Mouse (Mus musculus) forebrain, embryonic 12.5 days (tissue): Measurements from ENCODE around the gene Zfp768. TPM values are rescaled to one million over a fixed set of nuclear protein-coding genes. Genes with fewer than 3 reads are reported as not detected.
A peak's percentile ranks its signal among the peaks of the same experiment; 100 is the strongest.
"Not testable (repeated sequence)": the region's sequence is repeated elsewhere in the genome, so short reads cannot be mapped to it uniquely, and the experiment has no call there.

Experiments used
- ATAC-seq: fragments of 200-750 bp; cut with Nextera tagmentation; 2 replicates; pipeline ENCODE4 v1.8.0; 2017; ENCODE audit warnings: moderate TSS enrichment; ENCODE audit not compliant: low FRiP score
- H3K27ac ChIP-seq: fragments of 300-500 bp; sonication (generic); 2 replicates; pipeline ENCODE4 v1.5.1; 2016; ENCODE audit warnings: mild to moderate bottlenecking
- H3K27me3 ChIP-seq: fragments of 300-500 bp; sonication (generic); 2 replicates; pipeline ENCODE4 v1.6.1; 2016; ENCODE audit warnings: mild to moderate bottlenecking
- H3K36me3 ChIP-seq: fragments of 300-500 bp; sonication (generic); replicated peaks from 2 replicates; pipeline ENCODE4 v1.6.1; 2016; ENCODE audit warnings: mild to moderate bottlenecking
- H3K4me1 ChIP-seq: fragments of 300-500 bp; sonication (generic); 2 replicates; pipeline ENCODE4 v1.6.1; 2016
- H3K4me2 ChIP-seq: fragments of 300-500 bp; sonication (generic); 2 replicates; pipeline ENCODE4 v1.6.1; 2016; ENCODE audit warnings: mild to moderate bottlenecking, moderate library complexity
- H3K4me3 ChIP-seq: fragments of 300-500 bp; sonication (generic); replicated peaks from 2 replicates; pipeline ENCODE4 v1.5.1; 2016; ENCODE audit warnings: mild to moderate bottlenecking
- H3K9ac ChIP-seq: fragments of 300-500 bp; sonication (generic); 2 replicates; pipeline ENCODE4 v1.6.1; 2016; ENCODE audit warnings: mild to moderate bottlenecking
- H3K9me3 ChIP-seq: fragments of 300-500 bp; sonication (generic); 2 replicates; pipeline ENCODE4 v1.6.1; 2016
- WGBS: fragments of 180-500 bp; shearing (Covaris S2); methylation state at CpG from one replicate; pipeline ENCODE4 v1.1.7; 2016; 5-methylcytosine and 5-hydroxymethylcytosine counted together
- polyA plus RNA-seq: library from polyadenylated mRNA; unstranded; fragments of >200 nt; fragmentation: Nextera tagmentation; extraction: Ambion mirVana; gene quantifications from 2 replicates; pipeline ENCODE4 v1.2.1, GENCODE M21; 2016

The Zfp768 gene
- 16.3 and 18.4 TPM in 2 replicates for polyA plus RNA-seq

- H3K4me3 ChIP-seq: peak within 1 kb of the TSS; percentile 87
- peak within 1 kb of the TSS; percentile 93 for H3K9ac ChIP-seq
- 0 out of 2 replicates have a peak, but pooled peaks cover 4% of the 10 kb centered on the region for H3K27me3 ChIP-seq
- WGBS: under 1% methylated on average over 66 of the region's 76 CpGs
- H3K36me3 ChIP-seq: peaks cover 29% of the 10 kb centered on the region
- H3K4me1 ChIP-seq: peaks cover 19% of the 10 kb centered on the region
- H3K9me3 ChIP-seq: no peaks in the 10 kb centered on the region
- H3K27ac ChIP-seq: peak within 1 kb of the TSS; percentile 83
- peak within 1 kb of the TSS; percentile 87 for H3K4me2 ChIP-seq
- ATAC-seq: peak; percentile 93
Observed at GRCm38 (mm10) chr7:127345512-127346325, at the start of gene Zfp768. TSS of gene Zfp768 (minus strand) at chr7:127345589.

GRCm38 (mm10) chr7:127393944-127394333, 48.5 kb upstream of the Zfp768 start:
- Histone ChIP-seq H3K4me3 (peak overlapping the region; percentile 70), H3K4me1 (peaks cover 15% of the 10 kb centered on the region), H3K27ac (peak overlapping the region; percentile 47; the same call in 1 of the 2 replicates), H3K9me3 (no peaks in the 10 kb centered on the region), H3K36me3 (peaks cover 14% of the 10 kb centered on the region), H3K27me3 (peaks cover 3% of the 10 kb centered on the region; the same call in 1 of the 2 replicates), H3K4me2 (peak overlapping the region; percentile 79), H3K9ac (peak overlapping the region; percentile 86)
- peak; percentile 3; the same call in 1 of the 2 replicates for ATAC-seq
- WGBS: 29% methylated on average over 7 of the region's 7 CpGs

- 2% methylated on average over 45 of the region's 45 CpGs for WGBS
- ATAC-seq: peak; percentile 95
Observed at GRCm38 (mm10) chr7:127393157-127393943, 48.0 kb upstream of the Zfp768 start, which contains the start of gene E430018J23Rik. TSS of gene E430018J23Rik (minus strand) at chr7:127393629.

GRCm38 (mm10) chr7:127392251-127392824, 46.9 kb upstream of the Zfp768 start:
- Histone ChIP-seq H3K27me3 (no peaks in the 10 kb centered on the region; the same call in 1 of the 2 replicates), H3K4me2 (peak overlapping the region; percentile 79), H3K9me3 (no peaks in the 10 kb centered on the region), H3K27ac (no peak overlapping the region), H3K36me3 (peaks cover 14% of the 10 kb centered on the region), H3K4me1 (peaks cover 15% of the 10 kb centered on the region), H3K4me3 (peak overlapping the region; percentile 70), H3K9ac (peak overlapping the region; percentile 86; the same call in 1 of the 2 replicates)
- WGBS: 82% methylated on average over 8 of the region's 8 CpGs
- ATAC-seq: no peak

More at GRCm38 (mm10) chr7:127393157-127393943, 48.0 kb upstream of the Zfp768 start, which contains the start of gene E430018J23Rik:
- peak within 1 kb of the TSS; percentile 70 for H3K4me3 ChIP-seq
- H3K4me1 ChIP-seq: peaks cover 15% of the 10 kb centered on the region
- H3K27ac ChIP-seq: peak within 1 kb of the TSS; percentile 75
- H3K36me3 ChIP-seq: peaks cover 14% of the 10 kb centered on the region
- H3K9me3 ChIP-seq: no peaks in the 10 kb centered on the region
- peaks cover 3% of the 10 kb centered on the region; the same call in 1 of the 2 replicates for H3K27me3 ChIP-seq
- H3K4me2 ChIP-seq: peak within 1 kb of the TSS; percentile 79
- H3K9ac ChIP-seq: peak within 1 kb of the TSS; percentile 86

DNA sequence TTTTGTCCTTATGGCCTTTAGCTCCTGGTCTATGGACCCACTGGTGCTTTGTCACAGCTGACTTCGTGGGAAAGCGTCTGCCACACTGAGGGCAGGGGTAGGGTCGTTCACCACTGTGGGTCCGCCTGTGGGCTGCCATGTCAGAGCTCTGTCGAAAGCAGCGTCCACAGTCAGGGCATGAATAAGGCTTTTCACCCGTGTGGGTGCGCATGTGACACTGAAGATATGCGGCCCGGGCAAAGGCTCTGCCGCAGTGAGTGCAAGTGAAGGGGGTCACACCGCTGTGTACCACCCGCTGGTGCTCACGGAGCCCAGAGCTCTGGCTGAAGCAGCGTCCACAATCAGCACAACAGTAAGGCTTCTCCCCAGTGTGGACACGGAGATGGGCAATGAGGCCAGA, 46.1 kb upstream of the Zfp768 start:
- peaks cover 14% of the 10 kb centered on the region for H3K36me3 ChIP-seq
- no peak overlapping the region for H3K27ac ChIP-seq
- ATAC-seq: no peak
- H3K9ac ChIP-seq: no peak overlapping the region
- no peaks in the 10 kb centered on the region for H3K9me3 ChIP-seq
- peaks cover 16% of the 10 kb centered on the region for H3K4me1 ChIP-seq
- no peaks in the 10 kb centered on the region; the same call in 1 of the 2 replicates for H3K27me3 ChIP-seq
- H3K4me3 ChIP-seq: no peak overlapping the region
- H3K4me2 ChIP-seq: no peak overlapping the region
- 94% methylated on average over 16 of the region's 16 CpGs for WGBS

GRCm38 (mm10) chr7:127390306-127390705, 44.9 kb upstream of the Zfp768 start:
- no peaks in the 10 kb centered on the region for H3K9me3 ChIP-seq
- ATAC-seq: no peak

GRCm38 (mm10) chr7:127388201-127388600, 42.8 kb upstream of the Zfp768 start:
- not testable (repeated sequence) for H3K27ac ChIP-seq, H3K9ac ChIP-seq, ATAC-seq, H3K9me3 ChIP-seq, H3K4me2 ChIP-seq, H3K27me3 ChIP-seq, H3K4me3 ChIP-seq
- Histone ChIP-seq H3K36me3 (peaks cover 29% of the 10 kb centered on the region), H3K4me1 (peaks cover 15% of the 10 kb centered on the region)

More at GRCm38 (mm10) chr7:127390306-127390705, 44.9 kb upstream of the Zfp768 start:
- no peak overlapping the region for H3K9ac ChIP-seq
- H3K4me3 ChIP-seq: no peak overlapping the region
- H3K27ac ChIP-seq: no peak overlapping the region
- H3K27me3 ChIP-seq: no peaks in the 10 kb centered on the region
- peaks cover 22% of the 10 kb centered on the region for H3K4me1 ChIP-seq
- H3K4me2 ChIP-seq: no peak overlapping the region
- WGBS: 81% methylated on average over 7 of the region's 7 CpGs
- peaks cover 15% of the 10 kb centered on the region for H3K36me3 ChIP-seq

DNA sequence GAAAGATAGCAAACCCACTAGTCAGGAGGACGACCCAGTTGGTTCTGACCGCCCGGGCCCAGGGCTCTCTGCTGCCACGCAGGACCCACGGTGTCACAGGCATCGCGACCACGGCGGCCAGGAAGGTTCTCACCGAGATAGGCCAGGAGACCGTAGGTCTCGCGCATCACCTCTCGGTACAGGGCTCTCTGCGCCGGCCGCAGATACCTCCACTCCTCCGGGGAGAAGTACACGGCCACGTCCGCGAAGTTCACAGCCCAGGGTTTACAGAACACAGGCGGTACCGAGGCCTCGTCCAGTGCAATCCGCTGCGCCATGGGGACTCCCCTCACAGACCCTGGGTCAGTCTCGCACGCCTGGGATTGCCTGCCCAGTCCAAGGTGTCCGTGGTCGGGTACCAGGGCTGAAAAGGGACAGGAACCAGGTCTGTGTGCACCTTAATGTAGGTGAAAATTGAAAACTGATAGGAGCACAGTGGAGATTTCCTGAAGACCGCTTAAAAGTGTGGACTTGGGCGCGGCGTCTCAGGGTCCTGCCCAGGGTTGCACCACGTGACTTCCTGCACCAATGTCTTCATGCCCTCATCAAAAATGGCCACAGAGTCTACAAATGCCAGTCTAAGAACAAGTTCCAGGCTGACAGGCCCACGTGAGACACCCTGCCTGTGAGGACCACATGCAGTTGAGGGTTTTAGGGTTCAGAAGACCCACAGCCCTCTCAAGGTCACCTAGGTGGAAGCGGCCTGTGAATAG, 41.4 kb upstream of the Zfp768 start, which contains the start of gene 9130019O22Rik:
Gene 9130019O22Rik (minus strand): TSS at position 526 of the 752 bp plus-strand sequence.
- ATAC-seq: peak; percentile 92
- Histone ChIP-seq H3K9me3 (no peaks in the 10 kb centered on the region), H3K4me3 (peak within 1 kb of the TSS; percentile 49), H3K9ac (peak within 1 kb of the TSS; percentile 66), H3K36me3 (peaks cover 35% of the 10 kb centered on the region), H3K4me1 (peaks cover 7% of the 10 kb centered on the region; the same call in 1 of the 2 replicates), H3K27me3 (no peaks in the 10 kb centered on the region), H3K4me2 (peak within 1 kb of the TSS; percentile 66), H3K27ac (no peak within 1 kb of the TSS)
- WGBS: 20% methylated on average over 38 of the region's 38 CpGs

GRCm38 (mm10) chr7:127385560-127385959, 40.2 kb upstream of the Zfp768 start:
- not testable (repeated sequence) for H3K4me2 ChIP-seq, H3K27me3 ChIP-seq, H3K9me3 ChIP-seq, H3K27ac ChIP-seq, H3K4me3 ChIP-seq, H3K9ac ChIP-seq, ATAC-seq, H3K4me1 ChIP-seq
- H3K36me3 ChIP-seq: peaks cover 24% of the 10 kb centered on the region
- 97% methylated on average over 4 of the region's 4 CpGs for WGBS

DNA sequence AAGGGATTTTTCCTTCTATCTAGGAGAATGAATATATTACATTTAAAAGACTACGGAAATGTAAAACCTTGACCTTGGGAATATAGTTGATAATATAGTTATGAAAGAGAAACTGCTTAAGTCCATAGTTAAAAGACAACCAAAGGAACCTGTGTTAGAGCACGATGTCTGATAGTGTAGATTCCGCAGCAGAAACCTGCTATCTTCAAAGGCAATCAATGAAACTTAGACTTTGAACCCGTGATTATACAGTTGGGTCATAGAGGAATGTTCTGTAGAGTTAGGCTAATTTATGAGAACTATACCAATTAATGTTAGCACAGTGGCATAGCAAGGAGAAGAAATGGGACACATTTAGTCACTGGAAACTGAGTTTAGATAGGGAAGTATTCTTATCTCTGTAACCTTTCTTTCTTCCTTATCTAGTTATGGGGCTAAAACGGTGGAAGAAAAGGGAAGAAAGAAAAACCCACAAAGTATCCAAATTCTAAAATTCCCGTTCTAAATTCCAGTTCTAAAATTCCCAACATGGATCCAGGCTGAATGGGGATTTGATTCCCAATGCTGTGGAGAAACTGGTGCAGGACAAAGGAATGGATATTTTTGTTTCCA, 33.0 kb upstream of the Zfp768 start:
- no peaks in the 10 kb centered on the region for H3K9me3 ChIP-seq
- no peaks in the 10 kb centered on the region for H3K27me3 ChIP-seq
- no peak overlapping the region for H3K4me2 ChIP-seq
- 81% methylated on average over 6 of the region's 6 CpGs for WGBS
- ATAC-seq: no peak
- H3K9ac ChIP-seq: no peak overlapping the region
- no peak overlapping the region for H3K4me3 ChIP-seq
- H3K36me3 ChIP-seq: peaks cover 20% of the 10 kb centered on the region
- no peak overlapping the region for H3K27ac ChIP-seq
- H3K4me1 ChIP-seq: no peaks in the 10 kb centered on the region
